Mouse (Mus musculus) spleen, adult 2 months (tissue): Measurements from ENCODE around the gene Taf3. TPM values are rescaled to one million over a fixed set of nuclear protein-coding genes. Genes with fewer than 3 reads are reported as not detected.

Source experiments
- DNase-seq, 2 experiments: peaks; one replicate each; pipeline versions ENCODE4 v3.0.0 to v3.0.0-alpha.2; 2012 to 2021; ENCODE audit warnings: low spot score in 2 of 2, low read depth in 1 of 2
- H3K27ac ChIP-seq: fragments of 200-500 bp; 2 replicates; pipeline ENCODE4 v1.5.1; 2012; ENCODE audit warnings: low read length, inconsistent platforms; ENCODE audit not compliant: insufficient read depth
- H3K27me3 ChIP-seq: fragments of 200-500 bp; 2 replicates; pipeline ENCODE4 v1.6.1; 2012; ENCODE audit warnings: mild to moderate bottlenecking, moderate library complexity, low read length, inconsistent platforms; ENCODE audit not compliant: control insufficient read depth, insufficient read depth
- H3K36me3 ChIP-seq: fragments of 200-500 bp; 2 replicates; pipeline ENCODE4 v1.6.1; 2012; ENCODE audit warnings: mild to moderate bottlenecking, low read length, inconsistent platforms; ENCODE audit not compliant: control insufficient read depth, insufficient read depth
- H3K4me1 ChIP-seq: fragments of 200-500 bp; 2 replicates; pipeline ENCODE4 v1.6.1; 2011; ENCODE audit warnings: inconsistent platforms; ENCODE audit not compliant: control insufficient read depth, insufficient read depth, insufficient read length
- H3K4me3 ChIP-seq: fragments of 200-500 bp; 2 replicates; pipeline ENCODE4 v1.5.1; 2011; ENCODE audit warnings: mild to moderate bottlenecking, inconsistent platforms; ENCODE audit not compliant: insufficient read depth, insufficient read length; ENCODE audit errors: extremely low read depth
- CTCF ChIP-seq: fragments of 200-500 bp; IDR thresholded peaks from 2 replicates; pipeline ENCODE4 v1.5.1; 2011; ENCODE audit warnings: mild to moderate bottlenecking, inconsistent platforms; ENCODE audit not compliant: insufficient read depth, insufficient read length, insufficient replicate concordance; ENCODE audit errors: extremely low read depth
- POLR2A ChIP-seq: fragments of 200-500 bp; IDR thresholded peaks from 2 replicates; pipeline ENCODE4 v1.6.1; 2011; ENCODE audit warnings: low read depth, low read length, inconsistent platforms
- WGBS: fragments of 180-500 bp; shearing (Covaris S2); methylation state at CpG from one replicate; pipeline ENCODE4 v1.1.7; 2018; 5-methylcytosine and 5-hydroxymethylcytosine counted together
- polyA plus RNA-seq: library from polyadenylated mRNA; depleted of rRNA; stranded (reverse); fragments of >200 nt; gene quantifications from 2 replicates; pipeline ENCODE4 v1.2.3, GENCODE M21; 2012

The Taf3 gene
- polyA plus RNA-seq, 1 experiment: 8.2 TPM

DNA sequence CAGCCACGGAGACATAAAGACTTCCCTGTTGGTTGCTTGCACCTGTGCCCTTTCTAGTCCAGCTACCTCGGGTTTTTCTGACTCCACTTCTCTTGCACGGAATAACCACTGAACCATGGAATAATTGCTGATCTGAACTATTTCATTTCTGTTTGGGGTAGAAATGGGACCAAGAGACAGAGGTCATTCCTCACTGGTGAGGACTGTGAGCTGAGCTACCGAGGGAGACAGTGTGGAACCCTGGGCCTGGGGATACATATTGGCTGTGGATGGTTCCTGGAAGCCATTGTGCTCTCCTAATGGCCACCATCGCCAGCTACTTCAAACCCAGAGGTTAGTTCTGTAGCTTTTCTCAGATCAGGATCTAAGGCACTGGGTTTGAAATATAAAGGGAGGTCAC lies 157.5 kb downstream of the Taf3 start:
- peaks cover 34% of the 10 kb centered on the region for H3K27me3 ChIP-seq
- DNase-seq: no peak
- H3K27ac ChIP-seq: no peak overlapping the region
- H3K4me3 ChIP-seq: no peak overlapping the region
- 10% methylated on average over 5 of the region's 5 CpGs for WGBS
- H3K36me3 ChIP-seq: no peaks in the 10 kb centered on the region
- H3K4me1 ChIP-seq: peaks cover 12% of the 10 kb centered on the region; the same call in 1 of the 2 replicates
- TF ChIP-seq CTCF (no peak), POLR2A (no peak)

- Histone ChIP-seq H3K4me3 (no peak overlapping the region), H3K36me3 (no peaks in the 10 kb centered on the region), H3K27me3 (peaks cover 33% of the 10 kb centered on the region), H3K4me1 (peaks cover 12% of the 10 kb centered on the region; the same call in 1 of the 2 replicates), H3K27ac (no peak overlapping the region)
- TF ChIP-seq CTCF: no peak
- no peak for TF ChIP-seq POLR2A
- WGBS: 14% methylated on average over 8 of the region's 8 CpGs
- no peak for DNase-seq
These were observed 158.1 kb downstream of the Taf3 start for GRCm38 (mm10) chr2:9890251-9890650.

DNA sequence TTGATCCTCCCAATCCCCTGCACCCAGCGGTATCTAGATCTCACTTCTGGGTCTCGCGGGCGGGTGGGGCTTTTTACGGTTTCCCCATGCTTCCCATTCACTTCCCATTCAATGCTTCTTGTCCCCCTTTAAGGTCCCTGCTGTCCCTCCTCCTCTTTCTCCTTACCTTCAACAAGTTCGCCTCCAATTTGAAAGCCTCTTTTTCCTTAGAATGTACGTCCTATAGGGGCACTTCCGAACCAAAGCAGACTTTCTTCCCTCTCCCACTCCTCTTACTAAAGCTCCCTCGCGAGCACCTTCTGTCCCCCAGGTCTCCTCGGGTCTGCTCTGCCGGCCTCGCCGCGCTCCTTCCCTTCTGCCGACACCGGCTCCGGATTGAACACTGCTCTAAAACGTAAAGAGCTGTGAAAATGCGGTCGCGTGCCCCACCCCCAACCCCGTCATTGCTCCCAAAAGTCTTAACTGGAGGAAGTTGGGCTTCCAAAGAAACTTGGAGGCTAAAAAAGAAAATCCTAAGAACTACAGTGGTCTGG lies 158.7 kb downstream of the Taf3 start, which contains the start of gene Gata3:
Gata3 (minus strand) TSS at position 384 of the 533 bp plus-strand sequence.
- Histone ChIP-seq H3K4me1 (peaks cover 12% of the 10 kb centered on the region; the same call in 1 of the 2 replicates), H3K4me3 (peak within 1 kb of the TSS; percentile 31; the same call in 1 of the 2 replicates), H3K27ac (no peak within 1 kb of the TSS), H3K27me3 (peaks cover 31% of the 10 kb centered on the region), H3K36me3 (no peaks in the 10 kb centered on the region)
- 3% methylated on average over 23 of the region's 23 CpGs for WGBS
- no peak for DNase-seq
- no peak for TF ChIP-seq CTCF
- no peak for TF ChIP-seq POLR2A

DNA sequence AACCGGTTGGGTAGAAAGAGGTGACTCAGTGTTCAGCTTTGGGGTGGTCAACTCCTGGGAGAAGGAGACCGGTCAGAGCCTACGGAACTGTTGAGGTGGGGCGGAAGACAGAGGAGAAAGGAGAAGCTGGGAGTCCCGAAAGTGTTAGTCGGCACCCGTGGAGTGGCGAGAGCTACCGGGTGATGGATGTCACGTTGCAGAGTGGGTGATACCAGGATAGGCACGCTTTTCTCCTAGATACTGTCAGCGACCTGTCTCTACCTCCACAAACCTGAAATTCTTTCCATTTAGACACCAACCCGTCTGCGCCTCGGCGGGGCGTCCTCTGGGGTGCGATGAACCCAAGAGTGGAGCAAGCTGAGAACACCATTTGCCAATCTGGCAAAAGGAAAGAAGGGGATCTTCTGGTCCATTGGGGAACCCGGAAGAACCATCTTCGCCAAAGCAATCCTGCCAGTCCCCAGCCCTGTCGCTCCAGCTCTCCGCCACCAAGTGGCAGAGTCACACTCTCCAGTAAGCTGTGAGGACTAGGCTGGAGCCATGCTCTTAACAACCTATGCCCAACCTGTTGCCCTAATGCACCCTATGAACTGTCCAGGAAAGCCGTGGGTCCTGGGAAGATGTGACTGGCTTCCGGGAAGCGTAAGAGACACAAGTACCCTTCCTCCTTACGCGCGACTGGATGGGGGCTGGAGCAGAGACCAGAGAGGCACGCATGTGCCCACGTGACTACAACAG lies 159.3 kb downstream of the Taf3 start, which contains the start of gene 9230102O04Rik:
9230102O04Rik (minus strand) TSS at position 628 of the 738 bp plus-strand sequence.
- H3K27me3 ChIP-seq: peaks cover 34% of the 10 kb centered on the region
- H3K36me3 ChIP-seq: no peaks in the 10 kb centered on the region
- peaks cover 12% of the 10 kb centered on the region; the same call in 1 of the 2 replicates for H3K4me1 ChIP-seq
- no peak for DNase-seq
- 4% methylated on average over 30 of the region's 30 CpGs for WGBS
- no peak within 1 kb of the TSS for H3K27ac ChIP-seq
- TF ChIP-seq CTCF: 0 out of 2 replicates have a peak, but pooled peaks have one; percentile 13
- no peak for TF ChIP-seq POLR2A
- peak within 1 kb of the TSS; percentile 31; the same call in 1 of the 2 replicates for H3K4me3 ChIP-seq

- WGBS: 8% methylated on average over 7 of the region's 7 CpGs
- no peak for DNase-seq
- peaks cover 42% of the 10 kb centered on the region for H3K27me3 ChIP-seq
- no peak overlapping the region for H3K27ac ChIP-seq
- peaks cover 18% of the 10 kb centered on the region; the same call in 1 of the 2 replicates for H3K4me1 ChIP-seq
- TF ChIP-seq CTCF (no peak), POLR2A (no peak)
- H3K4me3 ChIP-seq: no peak overlapping the region
- H3K36me3 ChIP-seq: no peaks in the 10 kb centered on the region
These were observed 160.8 kb downstream of the Taf3 start for GRCm38 (mm10) chr2:9887636-9888035.

- no peak overlapping the region for H3K4me3 ChIP-seq
- peaks cover 21% of the 10 kb centered on the region; the same call in 1 of the 2 replicates for H3K4me1 ChIP-seq
- H3K27me3 ChIP-seq: peaks cover 48% of the 10 kb centered on the region
- WGBS: 37% methylated on average over 7 of the region's 7 CpGs
- H3K27ac ChIP-seq: no peak overlapping the region
- no peak for DNase-seq
- H3K36me3 ChIP-seq: no peaks in the 10 kb centered on the region
- TF ChIP-seq POLR2A (no peak), CTCF (no peak)
These were observed 161.3 kb downstream of the Taf3 start for GRCm38 (mm10) chr2:9886921-9887610.
